Mouse (Mus musculus) heart, embryonic 16.5 days (tissue): Measurements from ENCODE around the gene Gp1ba. TPM values are rescaled to one million over a fixed set of nuclear protein-coding genes. Genes with fewer than 3 reads are reported as not detected.
A peak's percentile ranks its signal among the peaks of the same experiment; 100 is the strongest.

ENCODE experiments used
- ATAC-seq: fragments of 200-750 bp; cut with Nextera tagmentation; replicated peaks from 2 replicates; pipeline ENCODE4 v1.8.0; 2017; ENCODE audit warnings: moderate number of reproducible peaks; ENCODE audit not compliant: insufficient read depth, low FRiP score; ENCODE audit errors: extremely low read depth
- H3K27ac ChIP-seq: fragments of 300-500 bp; sonication (generic); 2 replicates; pipeline ENCODE4 v1.5.1; 2014; ENCODE audit warnings: mild to moderate bottlenecking, low read length, control low read depth, moderate library complexity
- H3K27me3 ChIP-seq: fragments of 300-500 bp; sonication (generic); 2 replicates; pipeline ENCODE4 v1.6.1; 2014; ENCODE audit warnings: low read length, mixed read lengths; ENCODE audit not compliant: control insufficient read depth, insufficient read depth
- H3K36me3 ChIP-seq: fragments of 300-500 bp; sonication (generic); 2 replicates; pipeline ENCODE4 v1.6.1; 2014; ENCODE audit not compliant: control insufficient read depth, insufficient read depth
- H3K4me1 ChIP-seq: fragments of 300-500 bp; sonication (generic); 2 replicates; pipeline ENCODE4 v1.6.1; 2014; ENCODE audit warnings: low read length, mixed read lengths; ENCODE audit not compliant: control insufficient read depth, insufficient read depth
- H3K4me2 ChIP-seq: fragments of 300-500 bp; sonication (generic); 2 replicates; pipeline ENCODE4 v1.6.1; 2014; ENCODE audit warnings: low read depth, mild to moderate bottlenecking, control low read depth, low read length
- H3K4me3 ChIP-seq: fragments of 300-500 bp; sonication (generic); 2 replicates; pipeline ENCODE4 v1.5.1; 2014; ENCODE audit warnings: mild to moderate bottlenecking, control low read depth, low read length
- H3K9ac ChIP-seq: fragments of 300-500 bp; sonication (generic); 2 replicates; pipeline ENCODE4 v1.6.1; 2014; ENCODE audit warnings: low read length, control low read depth
- H3K9me3 ChIP-seq: fragments of 300-500 bp; sonication (generic); replicated peaks from 2 replicates; pipeline ENCODE4 v1.6.1; 2016; ENCODE audit warnings: low read length; ENCODE audit not compliant: control insufficient read depth
- WGBS: fragments of 180-500 bp; shearing (Covaris S2); extraction: QIAGEN DNeasy Blood & Tissue Kit; methylation state at CpG from one replicate; pipeline ENCODE4 v1.1.7; 2014; 5-methylcytosine and 5-hydroxymethylcytosine counted together
- polyA plus RNA-seq: library from polyadenylated mRNA; unstranded; fragments of >200 nt; fragmentation: Nextera tagmentation; extraction: Ambion mirVana; gene quantifications from 2 replicates; pipeline ENCODE4 v1.2.1, GENCODE M21; 2015

The Gp1ba gene
- polyA plus RNA-seq, 1 experiment from 2014 or later: 0.38 TPM

- H3K36me3 ChIP-seq: peaks cover 18% of the 10 kb centered on the region
- H3K4me2 ChIP-seq: peak overlapping the region; percentile 92
- H3K4me3 ChIP-seq: peak overlapping the region; percentile 74
- peaks cover 24% of the 10 kb centered on the region for H3K4me1 ChIP-seq
- 69% methylated on average over 5 of the region's 5 CpGs for WGBS
- ATAC-seq: no peak
- no peaks in the 10 kb centered on the region for H3K27me3 ChIP-seq
- no peaks in the 10 kb centered on the region for H3K9me3 ChIP-seq
- H3K27ac ChIP-seq: peak overlapping the region; percentile 96; the same call in 1 of the 2 replicates
- peak overlapping the region; percentile 78 for H3K9ac ChIP-seq
Measured at GRCm38 (mm10) chr11:70658521-70658920, 19.6 kb downstream of the Gp1ba start.

DNA sequence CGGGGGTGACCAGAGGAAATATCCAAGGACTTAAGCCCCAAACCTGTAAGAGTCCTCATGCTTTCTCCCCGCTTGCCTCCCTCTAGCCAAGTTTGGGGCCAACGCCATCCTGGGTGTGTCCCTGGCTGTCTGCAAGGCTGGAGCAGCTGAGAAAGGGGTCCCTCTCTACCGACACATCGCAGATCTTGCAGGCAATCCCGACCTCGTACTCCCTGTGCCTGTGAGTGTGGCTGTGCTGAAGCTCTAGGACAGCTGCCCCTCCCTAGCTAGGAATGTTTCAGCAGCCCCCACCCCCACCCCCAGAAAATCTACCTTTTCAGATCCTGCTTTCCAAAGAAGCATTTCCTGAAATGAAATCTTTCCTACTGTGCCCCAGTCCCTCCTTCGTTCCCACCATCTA, 20.0 kb downstream of the Gp1ba start:
- Histone ChIP-seq H3K4me2 (peak overlapping the region; percentile 92), H3K27me3 (no peaks in the 10 kb centered on the region), H3K27ac (peak overlapping the region; percentile 96; the same call in 1 of the 2 replicates), H3K9ac (peak overlapping the region; percentile 78), H3K36me3 (peaks cover 22% of the 10 kb centered on the region), H3K4me1 (peaks cover 24% of the 10 kb centered on the region), H3K9me3 (no peaks in the 10 kb centered on the region), H3K4me3 (peak overlapping the region; percentile 74)
- ATAC-seq: no peak
- WGBS: 62% methylated on average over 8 of the region's 8 CpGs

DNA sequence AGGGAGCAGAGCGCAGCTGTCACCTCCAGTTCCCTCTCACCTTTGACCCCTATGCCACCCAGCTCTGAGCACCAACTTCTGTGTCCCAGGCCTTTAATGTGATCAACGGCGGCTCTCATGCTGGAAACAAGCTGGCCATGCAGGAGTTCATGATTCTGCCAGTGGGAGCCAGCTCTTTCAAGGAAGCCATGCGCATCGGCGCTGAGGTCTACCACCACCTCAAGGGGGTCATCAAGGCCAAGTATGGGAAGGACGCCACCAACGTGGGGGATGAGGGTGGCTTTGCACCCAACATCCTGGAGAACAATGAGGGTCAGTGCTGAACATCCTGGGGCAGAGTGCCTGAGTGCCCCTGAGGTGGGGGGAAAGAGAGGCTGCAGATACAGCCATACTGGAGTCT, 21.6 kb downstream of the Gp1ba start:
- Histone ChIP-seq H3K4me3 (no peak overlapping the region), H3K27ac (no peak overlapping the region), H3K4me1 (peaks cover 24% of the 10 kb centered on the region), H3K27me3 (no peaks in the 10 kb centered on the region), H3K9ac (no peak overlapping the region), H3K4me2 (no peak overlapping the region), H3K36me3 (peaks cover 34% of the 10 kb centered on the region), H3K9me3 (no peaks in the 10 kb centered on the region)
- no peak for ATAC-seq
- WGBS: 87% methylated on average over 8 of the region's 8 CpGs

- WGBS: 68% methylated on average over 8 of the region's 8 CpGs
- Histone ChIP-seq H3K4me1 (peaks cover 30% of the 10 kb centered on the region), H3K27me3 (no peaks in the 10 kb centered on the region), H3K4me2 (no peak overlapping the region), H3K4me3 (no peak overlapping the region), H3K36me3 (peaks cover 42% of the 10 kb centered on the region), H3K9ac (no peak overlapping the region), H3K9me3 (no peaks in the 10 kb centered on the region), H3K27ac (peak overlapping the region; percentile 33)
- ATAC-seq: no peak
Measured at GRCm38 (mm10) chr11:70663101-70663500, 24.2 kb downstream of the Gp1ba start.

DNA sequence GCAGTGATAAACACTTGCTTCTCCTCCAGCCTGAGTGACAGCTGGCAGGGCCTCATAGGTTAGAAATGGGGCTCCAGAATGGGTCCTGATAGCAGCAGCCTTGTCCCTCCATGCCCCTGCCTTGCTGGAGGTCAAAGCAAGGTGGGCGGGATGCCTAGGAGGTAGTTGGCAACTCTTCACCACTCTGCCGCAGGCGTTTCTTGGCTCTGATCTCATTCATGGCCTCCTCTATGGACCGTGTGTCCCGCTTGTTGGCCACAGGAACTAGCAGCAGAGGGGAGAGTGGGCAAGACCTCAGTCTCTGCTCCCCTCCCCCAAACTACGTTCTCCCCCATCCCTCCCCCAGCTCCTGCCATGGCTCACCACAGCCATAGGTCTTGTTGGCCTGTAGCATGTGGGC, 25.0 kb downstream of the Gp1ba start:
- Histone ChIP-seq H3K9ac (no peak overlapping the region), H3K27me3 (no peaks in the 10 kb centered on the region), H3K9me3 (no peaks in the 10 kb centered on the region), H3K36me3 (peaks cover 42% of the 10 kb centered on the region), H3K27ac (peak overlapping the region; percentile 30), H3K4me2 (no peak overlapping the region), H3K4me1 (peaks cover 24% of the 10 kb centered on the region), H3K4me3 (no peak overlapping the region)
- WGBS: 82% methylated on average over 6 of the region's 6 CpGs
- no peak for ATAC-seq

GRCm38 (mm10) chr11:70664741-70665140, 25.8 kb downstream of the Gp1ba start:
- Histone ChIP-seq H3K27ac (no peak overlapping the region), H3K36me3 (peaks cover 39% of the 10 kb centered on the region)
- no peak for ATAC-seq

DNA sequence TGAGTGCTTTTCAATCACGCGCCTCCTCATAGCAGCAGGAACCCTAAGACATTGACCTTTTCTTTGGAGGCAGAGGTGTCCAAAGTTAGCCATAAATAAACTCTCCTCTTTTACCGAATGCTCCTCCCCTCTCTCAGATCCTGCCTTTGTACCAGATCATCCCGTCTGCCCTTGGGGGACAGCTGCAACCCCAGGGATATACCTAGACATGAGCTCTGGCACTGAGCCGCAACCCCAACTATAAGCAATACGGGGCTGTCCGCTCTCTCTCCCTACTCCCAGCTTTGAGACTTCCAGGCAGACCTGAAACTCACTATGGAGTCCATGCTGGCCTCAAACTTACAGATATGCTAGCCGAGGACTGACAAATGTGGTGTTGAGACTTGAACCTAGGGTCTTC, 27.8 kb downstream of the Gp1ba start:
- H3K4me1 ChIP-seq: peaks cover 18% of the 10 kb centered on the region
- no peaks in the 10 kb centered on the region for H3K9me3 ChIP-seq
- no peak for ATAC-seq
- H3K9ac ChIP-seq: no peak overlapping the region
- H3K27ac ChIP-seq: no peak overlapping the region
- H3K27me3 ChIP-seq: no peaks in the 10 kb centered on the region
- H3K4me3 ChIP-seq: no peak overlapping the region
- H3K36me3 ChIP-seq: peaks cover 36% of the 10 kb centered on the region
- 96% methylated on average over 8 of the region's 8 CpGs for WGBS
- no peak overlapping the region for H3K4me2 ChIP-seq

More at GRCm38 (mm10) chr11:70664741-70665140, 25.8 kb downstream of the Gp1ba start:
- H3K4me2 ChIP-seq: no peak overlapping the region
- WGBS: 91% methylated on average over 9 of the region's 9 CpGs
- H3K9ac ChIP-seq: no peak overlapping the region
- H3K27me3 ChIP-seq: no peaks in the 10 kb centered on the region
- H3K4me1 ChIP-seq: peaks cover 18% of the 10 kb centered on the region
- no peak overlapping the region for H3K4me3 ChIP-seq
- no peaks in the 10 kb centered on the region for H3K9me3 ChIP-seq

- no peak for ATAC-seq
- Histone ChIP-seq H3K4me1 (peaks cover 18% of the 10 kb centered on the region), H3K36me3 (peaks cover 32% of the 10 kb centered on the region)
Measured at GRCm38 (mm10) chr11:70667271-70668150, 28.6 kb downstream of the Gp1ba start.

DNA sequence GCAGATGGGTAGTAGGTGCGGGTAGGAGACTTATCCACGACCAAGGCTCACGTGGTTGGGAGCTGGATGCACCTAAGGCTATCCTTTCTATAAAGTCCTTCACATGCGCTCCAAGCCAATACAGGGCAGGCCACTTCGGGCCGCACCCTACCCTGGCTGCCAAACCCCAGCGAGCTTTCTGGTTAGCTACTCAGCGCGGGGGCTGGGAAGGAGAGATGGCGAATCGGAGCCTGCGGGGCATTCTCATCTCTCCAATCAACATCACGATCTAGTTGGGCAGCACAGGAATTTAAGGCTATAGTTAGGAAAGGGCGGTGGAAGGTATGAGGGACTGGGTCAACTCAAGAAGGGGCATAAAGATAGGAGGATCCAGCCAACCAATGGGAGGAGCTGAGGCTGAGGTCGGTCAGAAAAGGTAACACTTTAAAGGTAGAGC, 29.4 kb downstream of the Gp1ba start:
- peaks cover 25% of the 10 kb centered on the region for H3K36me3 ChIP-seq
- H3K4me1 ChIP-seq: peaks cover 13% of the 10 kb centered on the region
- peak overlapping the region; percentile 89 for H3K27ac ChIP-seq
- WGBS: 2% methylated on average over 15 of the region's 15 CpGs
- no peaks in the 10 kb centered on the region for H3K9me3 ChIP-seq
- H3K27me3 ChIP-seq: no peaks in the 10 kb centered on the region
- peak overlapping the region; percentile 78 for H3K9ac ChIP-seq
- peak; percentile 18 for ATAC-seq
- peak overlapping the region; percentile 68 for H3K4me3 ChIP-seq
- peak overlapping the region; percentile 91 for H3K4me2 ChIP-seq

More at GRCm38 (mm10) chr11:70667271-70668150, 28.6 kb downstream of the Gp1ba start:
- Histone ChIP-seq H3K9ac (peak overlapping the region; percentile 78), H3K27ac (peak overlapping the region; percentile 89), H3K27me3 (no peaks in the 10 kb centered on the region), H3K4me3 (peak overlapping the region; percentile 68), H3K4me2 (peak overlapping the region; percentile 91), H3K9me3 (no peaks in the 10 kb centered on the region)
- 63% methylated on average over 14 of the region's 14 CpGs for WGBS
